Mouse (Mus musculus) T-helper 1 cell (primary cell): ENCODE results near the gene Ltbp3.

Experiments
- in situ Hi-C: fragments of 300-600 bp; cut with MboI, MseI; formaldehyde crosslinking; loops from one replicate; pipeline ENCODE4 v1.15.1; 2025; ENCODE audit warnings: high pct_unique_total_duplicates

The Ltbp3 gene

DNA sequence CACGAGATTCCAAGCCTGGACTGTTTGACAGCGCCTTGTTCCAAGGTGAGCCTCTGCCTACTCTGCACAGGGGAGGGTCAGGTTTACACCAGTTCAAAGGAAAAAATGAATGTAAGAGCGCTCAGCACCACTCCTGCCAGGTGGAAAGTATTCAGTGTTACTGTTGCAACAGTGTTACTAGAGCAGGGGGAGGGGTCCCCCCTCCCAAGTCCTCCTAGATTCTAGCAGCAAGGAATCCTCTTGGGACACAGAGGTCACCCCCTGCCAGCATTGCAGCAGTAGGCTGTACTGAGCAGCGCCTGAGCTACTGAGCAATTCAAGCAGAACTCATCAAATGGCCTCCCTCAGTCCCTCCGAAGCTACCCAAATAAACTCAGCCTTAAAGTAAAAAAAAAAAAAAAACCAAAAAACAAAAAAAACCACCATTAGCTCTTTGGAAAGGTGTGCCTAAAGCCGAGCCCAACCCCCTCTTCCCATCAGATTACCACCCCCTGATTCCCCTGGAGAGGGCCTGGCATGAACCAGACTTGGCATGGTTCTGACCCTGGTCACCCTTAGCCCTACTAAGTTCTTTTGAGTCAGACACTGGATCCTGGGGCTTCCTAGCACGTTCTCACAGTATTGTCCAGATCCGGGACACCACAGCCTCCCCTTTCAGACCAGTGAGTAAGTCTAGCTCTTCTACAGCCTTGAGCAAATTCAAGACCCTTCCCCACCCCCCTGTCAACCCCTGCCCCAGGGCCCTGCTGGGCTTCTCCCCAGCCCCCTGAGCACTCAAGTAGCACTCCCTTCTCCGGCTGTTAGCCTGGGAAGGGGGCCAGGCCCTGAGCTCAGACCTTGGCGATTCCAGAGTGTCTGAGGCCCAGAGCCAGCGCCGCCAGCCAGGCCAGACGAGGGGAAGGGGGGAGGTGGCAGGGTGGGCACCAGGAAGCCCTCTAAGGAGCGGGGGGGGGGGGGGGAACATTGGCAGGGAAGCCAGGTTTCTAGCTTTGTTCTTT lies at the start of gene Ltbp3:
TSS of gene Ltbp3 (plus strand) at position 585 of the 998 bp plus-strand sequence.
- in situ Hi-C loops, result no loop called here

GRCm38 (mm10) chr19:5691601-5692000 lies 49.1 kb upstream of the Ltbp3 start:
- in situ Hi-C loops, result loop anchor here (10.0 kb wide), 1 partner anchor 1233 kb away; the partner anchor contains the start of genes Catsperz and Esrra

DNA sequence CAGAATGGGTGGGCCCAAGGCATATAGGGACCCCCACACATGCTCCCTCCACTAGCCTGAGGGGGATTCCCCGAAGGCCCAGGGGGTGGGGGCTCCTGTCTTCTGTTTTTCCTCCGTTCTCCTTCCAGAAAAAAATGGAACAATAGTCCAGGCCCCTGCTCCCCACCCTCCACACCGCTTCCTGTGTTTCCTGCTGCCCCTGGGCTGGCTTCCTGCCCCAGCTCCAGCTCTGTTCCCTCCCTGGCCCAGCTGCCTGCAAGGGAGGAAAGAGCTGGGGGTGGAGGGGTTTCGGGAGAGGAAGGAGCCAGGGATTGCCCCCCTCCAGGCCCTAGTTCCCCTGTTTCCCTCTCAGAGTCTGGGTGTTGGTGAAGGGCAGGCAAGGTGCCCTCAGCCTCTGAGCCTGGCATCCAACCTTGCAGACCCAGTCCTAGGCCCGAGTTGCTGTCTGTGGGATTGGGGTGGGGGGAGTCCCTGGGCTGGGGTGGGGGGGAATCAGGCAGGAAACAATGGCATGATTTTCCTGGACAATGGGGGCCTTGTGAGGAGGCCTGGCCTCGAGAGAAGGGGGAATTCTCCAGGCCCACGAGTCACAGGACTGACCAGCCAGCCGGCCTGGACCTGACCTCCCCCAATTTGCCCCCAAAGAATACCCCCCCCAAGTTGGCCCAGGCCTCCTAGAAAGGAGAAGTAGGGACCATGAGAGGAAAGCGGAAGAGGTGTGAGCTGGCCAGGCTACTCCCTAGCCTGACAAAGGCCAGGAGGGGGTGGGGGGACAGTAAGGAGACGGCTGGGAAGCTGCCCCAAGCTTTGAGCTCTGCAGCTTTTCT lies 48.4 kb upstream of the Ltbp3 start:
- in situ Hi-C loops, result loop anchor here (10.0 kb wide), 1 partner anchor 1233 kb away; the partner anchor contains the start of genes Catsperz and Esrra

DNA sequence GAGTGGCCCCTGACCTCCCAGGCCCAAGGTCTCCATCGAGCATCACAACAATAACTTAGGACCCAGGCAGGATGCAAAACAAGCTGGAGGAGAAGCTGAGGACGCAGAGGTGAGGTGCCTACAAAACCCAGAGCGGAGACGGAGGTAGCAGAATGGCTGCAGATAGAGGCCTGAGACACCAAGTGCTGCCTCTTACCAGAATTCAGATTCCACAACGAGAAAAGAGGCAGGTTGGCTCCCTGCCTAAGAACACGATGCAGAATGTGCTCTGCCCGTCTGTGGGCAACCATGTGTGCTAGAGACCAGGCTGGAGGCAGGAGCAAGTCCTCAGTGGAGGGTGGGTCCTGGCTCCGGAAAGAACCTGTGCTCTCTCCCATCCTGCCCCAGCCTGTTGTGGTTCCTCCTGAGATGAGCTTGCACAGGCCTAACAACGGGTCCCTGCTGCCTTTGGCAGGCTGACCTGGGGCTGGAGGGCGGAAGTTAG lies 47.7 kb upstream of the Ltbp3 start:
- in situ Hi-C loops, result loop anchor here (10.0 kb wide), 1 partner anchor 1232 kb away; the partner anchor contains the start of genes Catsperz and Esrra

- in situ Hi-C loops, result loop anchor here (10.0 kb wide), 1 partner anchor 1231 kb away; the partner anchor contains the start of genes Catsperz and Esrra
Measured at GRCm38 (mm10) chr19:5693801-5694200, 46.9 kb upstream of the Ltbp3 start.

DNA sequence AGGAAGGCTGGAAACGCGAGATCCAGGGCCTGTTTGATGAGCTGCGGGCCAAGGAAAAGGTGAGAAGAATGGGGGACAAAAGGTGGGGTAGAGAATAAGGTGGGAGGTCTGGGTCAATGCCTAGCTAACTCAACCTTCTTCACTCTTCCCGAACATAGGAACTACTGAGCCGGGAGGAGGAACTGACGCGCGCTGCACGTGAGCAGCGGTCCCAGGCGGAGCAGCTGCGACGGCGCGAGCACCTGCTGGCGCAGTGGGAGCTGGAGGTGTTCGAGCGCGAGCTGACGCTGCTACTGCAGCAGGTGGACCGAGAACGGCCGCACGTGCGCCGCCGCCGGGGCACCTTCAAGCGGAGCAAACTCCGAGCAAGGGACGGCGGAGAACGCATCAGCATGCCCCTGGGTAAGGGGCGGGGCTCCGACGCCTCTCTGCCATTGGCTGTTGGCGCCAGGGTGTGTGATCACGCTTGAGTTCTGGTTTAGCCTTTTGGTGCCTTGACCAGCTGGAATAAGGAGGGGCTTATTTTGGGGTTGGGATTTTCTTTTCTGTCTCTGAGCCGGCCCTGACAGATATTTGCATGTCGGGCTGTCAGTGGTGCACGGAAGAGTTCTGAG lies 44.7 kb upstream of the Ltbp3 start:
- in situ Hi-C loops, result loop anchor here (10.0 kb wide), 1 partner anchor 1229 kb away; the partner anchor contains the start of genes Catsperz and Esrra

DNA sequence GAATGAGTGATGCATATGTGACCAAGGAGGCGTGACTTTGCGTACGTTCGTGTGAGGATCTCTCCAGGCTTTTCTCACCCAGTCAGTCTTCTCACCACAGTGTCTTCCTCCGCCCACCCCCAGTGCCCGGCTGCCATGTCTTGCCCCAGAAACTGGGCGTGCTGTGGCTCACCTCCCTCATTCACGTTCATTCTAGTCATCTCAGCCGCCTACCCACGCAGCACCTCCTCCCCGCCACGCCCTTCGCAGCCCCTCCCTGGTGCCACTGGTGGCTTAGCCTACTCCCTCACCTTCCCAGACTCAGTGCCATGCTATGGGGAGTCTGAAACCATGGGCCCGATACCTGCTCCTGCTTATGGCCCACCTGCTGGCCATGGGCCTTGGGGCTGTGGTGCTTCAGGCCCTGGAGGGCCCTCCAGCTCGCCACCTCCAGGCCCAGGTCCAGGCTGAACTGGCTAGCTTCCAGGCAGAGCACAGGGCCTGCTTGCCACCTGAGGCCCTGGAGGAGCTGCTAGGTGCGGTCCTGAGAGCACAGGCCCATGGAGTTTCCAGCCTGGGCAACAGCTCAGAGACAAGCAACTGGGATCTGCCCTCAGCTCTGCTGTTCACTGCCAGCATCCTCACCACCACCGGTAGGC lies 36.4 kb upstream of the Ltbp3 start, which contains the start of gene Kcnk7:
TSS of gene Kcnk7 (plus strand) at position 205 of the 638 bp plus-strand sequence.
- in situ Hi-C loops, result no loop called here

DNA sequence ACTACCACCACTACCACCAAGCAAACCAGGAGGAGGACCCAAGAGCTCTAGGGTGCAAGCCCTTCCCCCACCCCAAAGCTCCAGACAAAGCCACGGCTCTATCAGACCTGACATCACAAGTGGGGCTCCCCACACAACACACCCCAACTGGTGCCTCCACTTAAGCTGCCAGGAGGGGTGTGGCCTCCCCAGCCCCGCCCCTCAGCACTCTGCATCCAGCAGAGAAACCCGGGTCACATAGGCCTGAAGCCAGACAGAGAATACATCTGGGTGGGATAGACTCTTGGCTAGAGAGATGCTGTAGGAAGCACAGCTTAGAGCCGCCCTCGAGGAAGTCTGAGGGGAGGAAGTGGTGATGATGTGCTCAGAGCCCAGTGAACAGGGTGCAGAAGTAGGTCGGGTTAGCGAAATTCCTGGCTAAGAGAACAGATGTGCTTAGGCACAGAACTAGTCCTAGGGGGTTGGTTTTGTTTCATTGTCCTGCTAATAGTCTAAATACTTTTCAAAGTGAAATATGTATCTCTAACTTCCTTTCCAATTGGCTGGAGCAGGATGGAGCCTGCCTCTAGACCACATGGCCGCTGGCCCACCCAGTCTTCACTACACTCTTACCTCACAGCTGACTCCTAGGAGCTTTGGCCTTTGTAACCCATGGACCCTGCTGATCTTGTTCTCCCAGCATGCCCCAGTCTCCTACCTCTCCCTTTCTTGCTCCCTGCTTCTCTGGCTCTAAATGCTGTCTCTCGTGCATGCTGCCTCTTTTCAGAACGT lies 35.7 kb upstream of the Ltbp3 start:
- in situ Hi-C loops, result no loop called here

DNA sequence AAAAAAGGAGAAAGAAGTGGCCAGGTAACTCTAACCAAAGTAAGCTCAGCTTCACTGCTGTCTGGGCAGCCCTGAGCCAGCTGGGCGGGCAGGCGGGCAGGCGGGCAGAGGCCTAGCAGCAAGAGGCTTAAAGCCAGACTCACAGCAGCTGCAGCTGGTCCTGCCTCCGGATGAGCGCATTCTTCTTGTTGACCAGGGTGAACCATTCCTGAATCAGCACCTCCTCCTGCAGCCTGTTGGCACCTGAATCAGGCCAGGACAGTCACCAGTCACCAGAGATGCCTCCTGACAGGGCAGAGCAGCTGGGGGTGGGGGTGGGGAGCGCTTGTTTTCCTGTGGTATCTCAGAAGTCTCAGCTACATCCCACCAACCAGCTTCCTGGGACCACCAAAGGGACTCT lies 30.6 kb upstream of the Ltbp3 start:
- in situ Hi-C loops, result no loop called here

- in situ Hi-C loops, result no loop called here
Measured at GRCm38 (mm10) chr19:5710581-5710980, 30.1 kb upstream of the Ltbp3 start.

DNA sequence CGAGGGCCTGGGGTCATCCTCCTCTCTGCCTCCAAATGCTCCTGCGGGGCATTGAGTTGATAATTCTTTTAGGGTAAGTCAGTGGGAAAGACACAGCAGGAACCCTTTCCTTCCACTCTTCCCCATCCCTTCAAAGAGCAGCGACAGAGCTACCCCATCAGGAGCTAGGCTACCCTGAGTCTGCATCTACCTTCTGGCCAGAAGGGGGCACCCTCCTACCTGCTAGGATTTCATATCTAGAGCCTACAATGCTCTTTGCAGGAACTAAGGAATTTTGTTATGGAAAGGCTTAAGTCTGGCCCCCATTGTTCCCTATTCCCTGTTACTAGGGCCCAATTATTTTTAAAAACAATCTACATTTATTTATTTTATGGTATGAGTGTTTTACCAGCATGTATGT lies 29.5 kb upstream of the Ltbp3 start:
- in situ Hi-C loops, result no loop called here

- in situ Hi-C loops, result no loop called here
Measured at GRCm38 (mm10) chr19:5711907-5712460, 28.7 kb upstream of the Ltbp3 start.

- in situ Hi-C loops, result no loop called here
Measured at GRCm38 (mm10) chr19:5713255-5713654, 27.4 kb upstream of the Ltbp3 start.

- in situ Hi-C loops, result no loop called here
Measured at GRCm38 (mm10) chr19:5713730-5714129, 27.0 kb upstream of the Ltbp3 start.

- in situ Hi-C loops, result no loop called here
Measured at GRCm38 (mm10) chr19:5715793-5716688, 24.7 kb upstream of the Ltbp3 start.

GRCm38 (mm10) chr19:5716955-5717354 lies 23.7 kb upstream of the Ltbp3 start:
- in situ Hi-C loops, result no loop called here

GRCm38 (mm10) chr19:5721233-5721632 lies 19.5 kb upstream of the Ltbp3 start:
- in situ Hi-C loops, result no loop called here

GRCm38 (mm10) chr19:5722848-5723425 lies 17.8 kb upstream of the Ltbp3 start:
- in situ Hi-C loops, result no loop called here
